Mouse (Mus musculus) induced T-regulatory cell, adult 2 months (primary cell): ENCODE results near the gene Ing3.

Experiments used
- DNase-seq: peaks from one replicate; pipeline ENCODE4 v3.0.0-alpha.2; 2012; ENCODE audit warnings: low read depth

Ing3 gene

GRCm38 (mm10) chr6:21949226-21949731 lies at the start of gene Ing3:
Gene Ing3 (plus strand): TSS chr6:21949571.
- peak; percentile 99 for DNase-seq

GRCm38 (mm10) chr6:21909720-21910119 lies 39.7 kb upstream of the Ing3 start:
- no peak for DNase-seq

- DNase-seq = no peak
These were observed 38.6 kb upstream of the Ing3 start for GRCm38 (mm10) chr6:21910804-21911203.

GRCm38 (mm10) chr6:21916591-21916990 lies 32.8 kb upstream of the Ing3 start:
- no peak for DNase-seq

GRCm38 (mm10) chr6:21924150-21924549 lies 25.2 kb upstream of the Ing3 start:
- DNase-seq = peak; percentile 10

GRCm38 (mm10) chr6:21937981-21938635 lies 11.3 kb upstream of the Ing3 start:
- no peak for DNase-seq

- peak; percentile 98 for DNase-seq
These were observed 539 bp downstream of the Ing3 start for GRCm38 (mm10) chr6:21949771-21950448.

GRCm38 (mm10) chr6:21950676-21951075 lies 1.3 kb downstream of the Ing3 start:
- DNase-seq = no peak

GRCm38 (mm10) chr6:21955468-21955867 lies 6.1 kb downstream of the Ing3 start:
- no peak for DNase-seq

GRCm38 (mm10) chr6:21958922-21959321 lies 9.6 kb downstream of the Ing3 start:
- no peak for DNase-seq

GRCm38 (mm10) chr6:21959909-21960308 lies 10.5 kb downstream of the Ing3 start:
- no peak for DNase-seq

- DNase-seq = no peak
These were observed 28.2 kb downstream of the Ing3 start for GRCm38 (mm10) chr6:21977532-21977931.

- DNase-seq = no peak
These were observed 31.7 kb downstream of the Ing3 start for GRCm38 (mm10) chr6:21981114-21981513.

- DNase-seq = peak; percentile 81
These were observed 35.8 kb downstream of the Ing3 start for GRCm38 (mm10) chr6:21984990-21985731.

GRCm38 (mm10) chr6:21985732-21986540 lies 36.6 kb downstream of the Ing3 start, which contains the start of gene Cped1:
Gene Cped1 (plus strand): TSS chr6:21985916.
- peak; percentile 34 for DNase-seq

- no peak for DNase-seq
These were observed 37.4 kb downstream of the Ing3 start for GRCm38 (mm10) chr6:21986660-21987331.

GRCm38 (mm10) chr6:21987554-21987953 lies 38.2 kb downstream of the Ing3 start:
- DNase-seq = no peak

GRCm38 (mm10) chr6:21988296-21988695 lies 38.9 kb downstream of the Ing3 start:
- DNase-seq = no peak

- no peak for DNase-seq
These were observed 39.7 kb downstream of the Ing3 start for GRCm38 (mm10) chr6:21989081-21989480.

GRCm38 (mm10) chr6:21990181-21991135 lies 41.1 kb downstream of the Ing3 start:
- DNase-seq = no peak
